Mouse (Mus musculus) cerebellum, postnatal 10 days (tissue): ENCODE data around the gene Satb1.

ENCODE experiments used
- DNase-seq, 2 experiments: peaks; one replicate each; pipeline ENCODE4 v3.0.0; 2021; ENCODE audit warnings: mixed read lengths in 2 of 2

The Satb1 gene

GRCm38 (mm10) chr17:51814301-51814700 lies 18.8 kb downstream of the Satb1 start:
- no peak for DNase-seq

DNA sequence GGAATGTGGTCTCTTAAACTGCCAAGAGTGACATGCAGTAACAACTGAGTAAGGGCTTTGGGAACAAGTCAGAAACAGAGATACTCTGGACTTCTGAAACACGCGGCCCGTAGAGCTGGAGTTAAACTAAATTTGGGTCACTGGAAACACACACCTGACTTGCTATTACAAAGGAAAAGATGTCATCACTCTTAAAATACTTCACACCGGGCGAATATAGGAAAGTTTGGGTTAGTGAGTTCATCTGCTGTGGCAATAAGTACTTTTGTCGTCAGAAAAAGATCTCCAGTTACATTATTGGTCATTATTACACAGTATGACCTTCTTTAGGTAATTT lies 19.3 kb downstream of the Satb1 start:
- no peak for DNase-seq

GRCm38 (mm10) chr17:51812942-51813783 lies 19.9 kb downstream of the Satb1 start:
- peak; percentile 87 to 92 for DNase-seq

DNA sequence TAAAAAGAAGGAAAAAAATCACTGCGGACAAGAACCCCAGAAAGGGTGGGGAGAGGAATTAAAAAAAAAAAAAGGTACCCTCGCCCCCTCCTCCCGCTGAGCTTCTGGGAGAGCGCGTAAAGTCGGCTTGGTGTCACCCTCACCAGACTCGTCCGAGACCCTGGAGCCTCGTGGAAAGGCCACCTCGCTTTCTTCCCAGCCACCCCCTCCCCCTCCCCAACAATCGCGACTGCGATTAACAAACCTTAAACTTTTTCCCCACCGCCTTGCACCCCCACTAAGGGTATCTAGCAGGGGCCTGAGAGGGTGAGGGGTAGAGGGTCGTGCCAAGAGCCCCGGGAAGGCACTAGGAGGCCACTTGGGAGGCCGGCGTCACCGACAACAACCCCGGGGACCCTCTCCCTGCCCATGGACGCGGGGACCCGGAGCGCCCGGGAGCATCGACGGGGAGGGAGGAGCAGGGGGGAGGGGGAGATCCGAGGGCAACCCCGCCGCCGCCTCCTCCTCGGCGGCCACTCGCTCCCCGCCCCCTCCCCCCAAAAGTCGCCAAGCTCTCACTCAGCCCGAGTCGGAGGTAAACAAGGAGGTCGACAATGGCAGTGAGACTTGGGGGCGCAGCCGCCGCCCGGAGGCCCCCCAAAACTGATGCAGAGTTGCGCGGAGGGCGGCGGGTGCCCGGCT lies 20.7 kb downstream of the Satb1 start:
- DNase-seq: peak; percentile 79 to 80

DNA sequence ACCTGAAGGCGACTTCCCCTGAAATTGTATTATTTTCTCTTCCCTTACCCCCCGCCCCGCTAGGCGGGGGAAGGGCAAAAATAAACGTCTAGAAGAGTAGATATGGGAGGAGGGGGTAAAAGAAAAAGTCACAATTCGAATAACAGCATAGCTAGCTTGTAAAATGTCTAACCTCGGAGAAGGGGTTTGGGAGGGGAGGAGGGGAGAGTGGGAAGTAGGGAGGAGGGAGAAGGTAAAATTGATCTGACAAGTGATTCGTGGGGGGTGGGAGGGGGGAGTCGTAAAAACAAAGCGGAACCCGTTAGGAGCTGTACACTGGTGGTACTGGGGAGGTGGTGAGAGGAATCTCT lies 21.2 kb downstream of the Satb1 start:
- DNase-seq: peak; percentile 48 to 51

DNA sequence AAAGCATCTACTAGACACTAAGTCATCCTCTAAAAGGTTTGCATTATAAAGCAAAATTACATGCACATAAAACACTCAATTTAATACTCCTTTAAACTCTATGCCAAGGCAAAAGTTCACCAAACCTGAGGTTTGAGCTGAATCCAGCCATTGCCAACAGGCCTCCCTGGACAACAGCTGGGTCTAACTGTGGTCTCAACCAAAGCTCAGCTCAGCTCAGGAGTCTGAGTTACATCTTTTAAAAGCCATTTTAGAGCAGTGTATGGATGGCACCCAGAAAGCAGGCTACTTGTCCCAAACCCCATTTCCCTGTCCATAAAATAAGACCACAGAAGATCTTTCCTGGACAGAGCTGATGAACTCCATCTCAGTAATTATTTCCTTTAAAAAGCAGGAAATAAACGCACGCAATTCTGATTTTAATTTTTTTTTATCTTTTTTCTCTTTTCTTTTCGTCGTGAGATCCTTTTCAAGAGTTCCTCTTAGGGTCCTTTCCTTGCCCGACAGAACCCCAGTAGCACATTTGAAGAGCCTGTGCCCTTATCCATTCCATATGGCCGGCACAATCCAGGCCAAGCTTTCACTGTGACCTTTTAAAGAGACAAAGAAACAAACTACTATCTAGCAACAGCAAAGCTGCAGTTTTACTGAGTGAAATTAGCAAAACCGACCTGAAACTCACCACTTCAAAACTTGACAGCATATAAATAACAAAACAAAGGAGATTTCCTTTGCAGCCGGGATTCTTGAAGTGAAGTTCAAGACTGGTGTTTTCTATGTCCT lies 21.8 kb downstream of the Satb1 start:
- peak; percentile 67 to 77 for DNase-seq

- DNase-seq: no peak
Measured at GRCm38 (mm10) chr17:51807429-51807828, 25.7 kb downstream of the Satb1 start.

DNA sequence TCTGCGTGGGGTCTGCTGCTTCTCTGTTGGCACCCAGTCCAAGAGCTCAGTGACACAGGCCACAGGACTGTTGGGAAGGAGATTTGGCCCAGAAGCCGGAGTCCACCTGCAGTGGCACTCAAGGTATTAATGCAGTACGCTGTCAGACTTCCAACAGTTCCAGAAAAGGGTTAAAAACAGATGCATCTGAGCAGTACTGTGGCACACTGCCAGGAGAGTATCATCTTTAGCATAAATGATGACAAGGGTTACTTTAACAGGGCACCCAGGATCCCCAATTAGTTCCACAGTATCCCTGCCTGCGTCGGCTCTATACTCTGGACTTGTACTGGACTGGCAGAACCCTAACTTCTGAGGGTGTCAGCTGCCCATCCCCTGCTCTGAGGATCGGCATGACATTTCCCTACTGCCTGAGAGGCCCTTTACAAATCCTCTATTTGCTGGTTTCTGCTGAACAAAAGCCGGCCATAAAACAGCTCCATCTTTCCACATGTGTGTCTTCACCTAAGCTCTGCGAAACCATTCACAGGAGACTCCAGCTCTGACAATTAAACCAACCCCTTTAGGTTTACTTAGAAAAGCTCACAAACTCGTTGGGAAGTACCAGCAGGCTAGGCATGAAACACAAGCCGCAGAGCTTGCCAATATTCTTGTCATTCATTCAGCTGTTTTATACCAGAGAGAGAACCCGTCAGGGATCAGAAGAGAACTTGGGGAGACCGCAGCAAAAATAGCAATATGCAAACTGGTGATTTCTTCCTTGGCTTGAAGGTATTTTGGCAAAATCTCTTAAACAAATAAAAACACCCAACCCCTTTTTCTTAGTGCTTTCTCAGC lies 26.7 kb downstream of the Satb1 start:
- peak; percentile 42 to 46 for DNase-seq

DNA sequence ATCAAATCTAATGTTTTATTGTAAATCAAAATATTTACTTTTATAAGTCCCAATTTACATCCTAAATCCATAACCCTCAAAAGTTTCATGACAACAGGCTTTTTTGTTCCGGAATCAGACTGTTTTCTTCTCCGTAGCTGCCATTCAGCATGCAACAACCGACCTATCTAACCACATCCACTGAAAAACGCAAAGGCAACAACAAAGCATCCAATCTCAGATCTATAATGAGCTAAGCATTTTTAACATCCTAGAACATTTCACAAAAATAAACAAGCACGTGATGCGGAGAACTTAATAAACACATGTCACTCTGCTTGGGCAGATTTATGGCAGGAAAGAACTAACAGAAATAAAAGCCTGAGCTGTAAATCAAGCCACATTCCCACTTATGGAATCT lies 32.9 kb downstream of the Satb1 start:
- DNase-seq: no peak

GRCm38 (mm10) chr17:51796459-51796858 lies 36.6 kb downstream of the Satb1 start:
- no peak for DNase-seq

GRCm38 (mm10) chr17:51791226-51791625 lies 41.9 kb downstream of the Satb1 start:
- DNase-seq: no peak

- DNase-seq: peak; percentile 52 to 56
Measured at GRCm38 (mm10) chr17:51790387-51791060, 42.6 kb downstream of the Satb1 start.

DNA sequence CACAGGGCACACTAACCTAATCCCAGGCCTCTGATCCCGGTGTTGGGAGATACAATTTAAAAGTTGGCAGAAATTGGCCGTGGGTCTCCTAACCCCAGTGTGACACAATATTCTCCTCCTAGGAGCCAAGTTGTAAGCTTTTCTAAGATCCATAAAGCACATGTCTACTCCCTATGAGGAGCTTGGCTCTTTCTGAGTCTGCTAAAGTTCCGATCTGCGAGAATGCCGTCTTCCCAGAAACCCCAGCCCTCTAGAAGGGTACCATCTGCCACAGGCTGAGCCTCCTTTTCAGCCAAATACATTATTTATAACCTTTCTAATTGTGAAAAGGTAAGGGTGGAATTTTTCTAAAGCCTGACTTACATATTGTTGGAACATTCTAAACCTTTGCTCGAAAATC lies 43.3 kb downstream of the Satb1 start:
- DNase-seq: peak; percentile 55 to 56

- DNase-seq: no peak
Measured at GRCm38 (mm10) chr17:51789098-51789497, 44.0 kb downstream of the Satb1 start.

DNA sequence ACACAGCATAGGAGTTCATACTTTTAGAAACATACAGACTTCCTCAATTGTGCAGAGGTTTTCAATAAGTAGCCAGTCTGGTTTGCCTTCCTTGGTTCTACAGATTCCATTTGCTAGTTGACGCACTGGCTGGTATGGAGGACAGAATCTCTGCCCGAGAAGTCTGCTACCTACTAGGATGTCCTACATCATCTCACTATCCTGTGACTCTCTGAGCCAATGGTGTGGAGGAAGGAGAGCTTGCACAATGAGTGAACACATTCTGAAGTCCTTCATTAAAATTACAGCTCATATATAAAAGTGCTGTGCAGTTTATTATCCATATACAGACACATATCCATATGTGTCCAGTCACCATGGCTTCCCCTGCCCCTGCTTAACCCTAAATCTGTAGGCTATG lies 45.1 kb downstream of the Satb1 start:
- no peak for DNase-seq

- DNase-seq: no peak
Measured at GRCm38 (mm10) chr17:51786050-51786449, 47.0 kb downstream of the Satb1 start.

DNA sequence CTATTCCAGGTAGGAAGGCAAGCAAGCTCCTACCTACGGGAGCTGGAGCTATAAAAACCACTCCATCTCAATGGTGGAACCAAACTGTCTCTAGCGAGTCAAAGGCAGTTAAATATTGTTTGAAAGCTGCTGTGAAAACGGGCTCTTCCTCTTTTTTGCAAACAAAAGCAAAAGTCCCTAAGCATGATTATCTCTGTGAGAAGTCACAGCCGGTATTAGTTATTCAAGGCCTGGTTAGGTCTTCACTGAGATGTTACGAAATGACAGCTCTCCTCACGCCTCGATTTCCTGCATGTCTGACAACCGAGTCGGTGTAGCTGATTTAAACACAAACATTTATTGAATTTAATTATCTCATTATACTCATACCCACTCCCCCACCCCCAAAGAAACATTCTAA lies 48.2 kb downstream of the Satb1 start:
- no peak for DNase-seq

DNA sequence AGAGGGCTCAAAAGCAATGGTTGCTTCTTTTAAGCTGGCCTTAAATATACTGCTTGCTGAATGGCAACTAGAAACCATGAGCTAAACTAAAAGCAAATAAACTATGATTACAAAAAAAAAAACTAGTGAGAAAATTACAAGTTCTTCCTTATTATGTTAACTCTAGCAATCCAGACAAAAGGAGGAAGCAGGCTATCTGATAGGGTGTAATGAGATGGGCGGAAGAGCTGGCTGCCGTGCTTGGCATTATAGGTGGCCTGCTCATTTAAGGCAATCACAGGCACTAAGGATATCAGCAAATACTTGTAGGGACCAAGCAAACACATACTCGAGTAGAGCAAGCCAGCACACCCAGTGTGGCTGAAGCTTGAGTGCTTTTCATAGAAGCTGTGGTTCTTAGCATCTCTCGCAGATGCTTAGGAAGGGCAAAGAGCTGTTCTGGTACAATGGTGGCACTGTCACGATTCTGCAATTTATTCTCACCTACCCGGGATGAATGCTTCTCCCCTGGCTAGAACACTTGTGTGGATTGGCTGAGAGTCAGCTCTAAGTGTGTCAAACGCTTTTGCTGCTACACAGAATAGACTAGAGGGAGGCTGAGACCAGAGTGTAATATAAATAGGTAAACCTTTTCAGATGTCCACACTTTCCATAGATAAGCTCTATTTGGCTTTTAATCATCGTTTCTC lies 49.4 kb downstream of the Satb1 start:
- DNase-seq: no peak

- DNase-seq: no peak
Measured at GRCm38 (mm10) chr17:51780036-51780435, 53.1 kb downstream of the Satb1 start.

- DNase-seq: peak; percentile 61 to 66
Measured at GRCm38 (mm10) chr17:51778961-51779360, 54.1 kb downstream of the Satb1 start.

GRCm38 (mm10) chr17:51777813-51778212 lies 55.3 kb downstream of the Satb1 start:
- DNase-seq: peak; percentile 51 to 66
